26 mouse cellular contexts compared by ENCODE assay signal in the genomic region with DNA sequence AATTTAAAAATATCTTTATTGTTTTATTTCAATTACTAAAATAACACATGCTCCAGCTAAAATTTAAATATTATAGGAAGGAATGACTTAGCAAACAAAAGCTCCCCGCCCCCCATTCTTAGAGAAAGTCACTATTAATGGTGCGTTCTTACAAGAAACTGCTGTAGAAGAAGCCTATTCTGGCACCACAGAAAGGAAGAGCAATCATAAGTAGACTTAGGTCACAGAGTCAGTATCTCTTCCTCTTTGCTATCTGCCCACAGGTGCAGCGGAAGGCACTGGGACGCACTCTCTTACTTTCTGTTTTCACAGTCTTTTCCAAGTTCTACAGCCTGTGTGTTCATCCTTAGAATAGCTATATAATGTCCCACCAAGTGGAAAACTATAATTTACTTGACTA. TPM values are rescaled to one million over a fixed set of nuclear protein-coding genes. Genes with fewer than 3 reads are reported as not detected.
DNase-seq lines count a peak whose midpoint lies in the region; ATAC-seq and TF ChIP-seq lines count a peak whose summit lies in the region.
"Had no signal": no experiment of that assay in that cellular context is flagged by ENCODE, and none has a peak within 500 bp of the region (broad histone marks: within the 10 kb centered on the region; RNA-seq: fewer than 3 reads in every experiment).

No protein-coding gene starts in this region.

- no peaks in the 10 kb centered on the region for H3K27me3 ChIP-seq in splenic B cell, adult 2 months (ENCODE audit: control insufficient read depth, insufficient read depth, low read length, poor library complexity, severe bottlenecking)
- H3K27me3 ChIP-seq: embryonic facial prominence, embryonic 12.5 days; forebrain, embryonic 15.5 days; heart, embryonic 13.5 days; limb, embryonic 15.5 days; midbrain, embryonic 12.5 days had no signal

- peak; percentile 33 for ATAC-seq in megakaryocyte, adult 5-6 weeks (ENCODE audit: poor library complexity, severe bottlenecking)
- ATAC-seq: forebrain, embryonic 15.5 days; intestine, postnatal 0 days had no signal

- DNase-seq in gastrocnemius, adult 2 months: no peak
- DNase-seq in gastrocnemius, postnatal 25 days: no peak
- peak; percentile 22 for DNase-seq in thymus, postnatal 14 days
- DNase-seq in thymus, postnatal 4 days: no peak
- peak; percentile 74 for DNase-seq in splenic B cell, adult 2 months (ENCODE audit: low read depth, low spot score)
- DNase-seq in ovary, postnatal 36 days (ENCODE audit: low spot score): no peak
- no peak for DNase-seq in Muller cell, postnatal 12 days (ENCODE audit: inconsistent ontology term)
- DNase-seq: adrenal gland, postnatal 14 days; cerebellum, adult 11 months; cerebellum, adult 9-10 months; cerebellum, postnatal 36 days; heart, postnatal 10 days; kidney, postnatal 14 days; layer of hippocampus, adult 9-11 months; lung, embryonic 14.5 days; lung, postnatal 14 days had no signal

- peak overlapping the region; percentile 81 for H3K27ac ChIP-seq in gastrocnemius, adult 2 months
- H3K27ac ChIP-seq: embryonic facial prominence, embryonic 12.5 days; forebrain, embryonic 15.5 days; heart, embryonic 13.5 days; hindbrain, embryonic 14.5 days; limb, embryonic 10.5 days; limb, embryonic 15.5 days; liver, embryonic 14.5 days; midbrain, embryonic 12.5 days had no signal

- no peaks in the 10 kb centered on the region; the same call in none of the 2 replicates for H3K36me3 ChIP-seq in splenic B cell, adult 2 months (ENCODE audit: control insufficient read depth, insufficient read depth, low read length, poor library complexity, severe bottlenecking)
- H3K36me3 ChIP-seq: embryonic facial prominence, embryonic 12.5 days; heart, embryonic 13.5 days; limb, embryonic 10.5 days; midbrain, embryonic 12.5 days had no signal

- no peak overlapping the region for H3K4me3 ChIP-seq in gastrocnemius, adult 2 months
- H3K4me3 ChIP-seq: embryonic facial prominence, embryonic 12.5 days; forebrain, embryonic 15.5 days; heart, embryonic 13.5 days; limb, embryonic 10.5 days; limb, embryonic 15.5 days; midbrain, embryonic 12.5 days had no signal

- no peak for TF ChIP-seq CTCF in gastrocnemius, adult 2 months (IDR thresholded peaks at IDR 0.05)

- intact Hi-C loops in gastrocnemius, adult 2 months (cut with DNase I): no loop called here

RNA-seq across cellular contexts. Expression of a gene that starts 31.6 kb away (rescaled TPM):
- 1 to 10 TPM; 4.6 to 8.6 TPM for total RNA-seq in gastrocnemius, adult 2 months (2021)
- total RNA-seq in gastrocnemius, postnatal 25 days (2021): 1 to 10 TPM; 8.5 to 9.5 TPM
- 49.1 and 55.5 TPM in 2 replicates for total RNA-seq in megakaryocyte, adult 5-6 weeks (2015)
- 67.2 and 70.6 TPM in 2 replicates for total RNA-seq in megakaryocyte, adult 5-6 weeks (2017)

RNA-seq across cellular contexts. Expression of a gene that starts 53.1 kb away (rescaled TPM):
- 1 to 10 TPM; 1.1 to 1.3 TPM for total RNA-seq in gastrocnemius, adult 2 months (2021)
- 1 to 10 TPM; 1.3 to 2.3 TPM for total RNA-seq in gastrocnemius, postnatal 25 days (2021)
- total RNA-seq in megakaryocyte, adult 5-6 weeks (2015): 0.76 and 0.96 TPM in 2 replicates
- 0.37 and 0.98 TPM in 2 replicates for total RNA-seq in megakaryocyte, adult 5-6 weeks (2017)

Comparison
In these comparisons a context has a peak if more than half of its experiments do, and no peak if none do; other contexts are left out.
1. DNase-seq: peak in thymus, postnatal 14 days (single experiment) and splenic B cell, adult 2 months (single experiment); none in gastrocnemius, adult 2 months (single experiment), gastrocnemius, postnatal 25 days (single experiment), thymus, postnatal 4 days (single experiment), ovary, postnatal 36 days (single experiment) and Muller cell, postnatal 12 days (single experiment).
2. RNA of a gene that starts 31.6 kb away (total RNA-seq): 49.1 to 70.6 TPM in megakaryocyte, adult 5-6 weeks; 8.5 to 9.5 TPM in gastrocnemius, postnatal 25 days and 4.6 to 8.6 TPM in gastrocnemius, adult 2 months; every median in the first group is over 4 times any median in the second.